Mouse (Mus musculus): ENCODE measurements around the gene Aox1. TPM values are rescaled to one million over a fixed set of nuclear protein-coding genes. Genes with fewer than 3 reads are reported as not detected.

The Aox1 gene
- polyA plus RNA-seq, 1 experiment from 2014 or later = 0.10 TPM

DNA sequence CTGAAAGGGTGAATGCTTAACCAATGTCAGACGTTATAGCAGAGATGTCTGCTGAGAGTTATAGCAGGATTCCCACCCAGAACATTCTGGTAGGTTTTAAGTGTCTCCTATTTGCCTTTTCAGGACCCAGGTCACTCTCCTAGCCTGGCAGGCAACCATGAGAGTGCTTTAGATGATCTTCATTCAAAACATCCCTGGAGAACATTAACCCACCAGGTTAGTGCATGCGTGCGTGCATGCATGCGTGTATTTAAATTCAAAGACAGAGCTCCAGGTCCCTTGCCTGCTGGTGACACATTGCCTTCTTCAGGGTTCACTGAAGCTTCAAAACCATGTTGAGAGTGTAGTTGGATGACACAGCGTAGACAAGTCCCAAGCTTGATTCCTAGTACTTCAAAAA is 35.4 kb downstream of the Aox1 start:
- Histone ChIP-seq H3K4me2 (no peak overlapping the region), H3K36me3 (no peaks in the 10 kb centered on the region), H3K27ac (no peak overlapping the region), H3K9me3 (replicated peaks) (no peaks in the 10 kb centered on the region), H3K4me1 (replicated peaks) (no peaks in the 10 kb centered on the region), H3K9ac (no peak overlapping the region), H3K4me3 (replicated peaks) (no peak overlapping the region), H3K27me3 (no peaks in the 10 kb centered on the region)
- 76% methylated on average over 5 of the region's 5 CpGs for WGBS (ENCODE audit: insufficient replicate concordance)
- no peak for ATAC-seq (ENCODE audit: low read depth)
- no peak for DNase-seq

GRCm38 (mm10) chr1:58065606-58066005 is 35.9 kb downstream of the Aox1 start:
- DNase-seq = no peak
- 64% methylated on average over 3 of the region's 3 CpGs for WGBS (ENCODE audit: insufficient replicate concordance)

GRCm38 (mm10) chr1:58069181-58069580 is 39.5 kb downstream of the Aox1 start:
- 73% methylated on average over 6 of the region's 6 CpGs for WGBS (ENCODE audit: insufficient replicate concordance)
- Histone ChIP-seq H3K36me3 (no peaks in the 10 kb centered on the region), H3K9me3 (replicated peaks) (no peaks in the 10 kb centered on the region), H3K4me2 (no peak overlapping the region), H3K4me3 (replicated peaks) (no peak overlapping the region), H3K4me1 (replicated peaks) (no peaks in the 10 kb centered on the region), H3K27ac (no peak overlapping the region), H3K27me3 (no peaks in the 10 kb centered on the region), H3K9ac (no peak overlapping the region)
- ATAC-seq (ENCODE audit: low read depth) (no peak), DNase-seq (no peak)

More at GRCm38 (mm10) chr1:58065606-58066005, 35.9 kb downstream of the Aox1 start:
- Histone ChIP-seq H3K4me3 (replicated peaks) (no peak overlapping the region), H3K9ac (no peak overlapping the region), H3K4me1 (replicated peaks) (no peaks in the 10 kb centered on the region), H3K4me2 (no peak overlapping the region), H3K36me3 (no peaks in the 10 kb centered on the region), H3K27ac (no peak overlapping the region), H3K27me3 (no peaks in the 10 kb centered on the region), H3K9me3 (replicated peaks) (no peaks in the 10 kb centered on the region)
- ATAC-seq (ENCODE audit: low read depth) = no peak

DNA sequence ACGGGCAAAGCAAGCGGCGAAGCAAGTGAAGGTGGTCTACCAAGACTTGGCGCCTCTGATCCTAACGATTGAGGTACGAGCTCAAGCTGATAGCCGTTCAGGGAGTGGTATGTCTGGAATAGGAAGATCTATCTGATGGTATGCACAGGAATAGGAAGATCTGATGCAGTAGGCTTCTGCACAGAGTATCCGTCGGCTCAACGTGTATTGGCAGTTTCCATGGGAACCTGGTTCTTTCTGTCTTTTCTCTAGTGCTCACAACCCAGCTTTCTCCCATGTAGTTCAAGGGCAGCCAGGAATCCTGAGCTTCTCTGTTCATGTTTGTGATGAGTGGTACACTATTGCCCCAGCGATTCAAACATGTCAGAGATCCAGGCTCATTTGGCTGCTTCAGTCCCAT is 40.4 kb downstream of the Aox1 start:
- ATAC-seq (ENCODE audit: low read depth) = no peak
- Histone ChIP-seq H3K36me3 (no peaks in the 10 kb centered on the region), H3K4me2 (no peak overlapping the region), H3K4me3 (replicated peaks) (no peak overlapping the region), H3K27ac (no peak overlapping the region), H3K27me3 (no peaks in the 10 kb centered on the region), H3K9ac (no peak overlapping the region), H3K9me3 (replicated peaks) (no peaks in the 10 kb centered on the region), H3K4me1 (replicated peaks) (no peaks in the 10 kb centered on the region)
- WGBS (ENCODE audit: insufficient replicate concordance) = 70% methylated on average over 11 of the region's 11 CpGs
- no peak for DNase-seq

GRCm38 (mm10) chr1:58071006-58071405 is 41.3 kb downstream of the Aox1 start:
- 67% methylated on average over 9 of the region's 9 CpGs for WGBS (ENCODE audit: insufficient replicate concordance)
- H3K4me2 ChIP-seq = no peak overlapping the region
- H3K27me3 ChIP-seq = no peaks in the 10 kb centered on the region
- DNase-seq (no peak), ATAC-seq (ENCODE audit: low read depth) (no peak)
- H3K36me3 ChIP-seq = no peaks in the 10 kb centered on the region
- no peak overlapping the region for H3K27ac ChIP-seq
- no peak overlapping the region for H3K9ac ChIP-seq
- H3K4me1 ChIP-seq (replicated peaks) = no peaks in the 10 kb centered on the region
- H3K9me3 ChIP-seq (replicated peaks) = no peaks in the 10 kb centered on the region
- H3K4me3 ChIP-seq (replicated peaks) = no peak overlapping the region

DNA sequence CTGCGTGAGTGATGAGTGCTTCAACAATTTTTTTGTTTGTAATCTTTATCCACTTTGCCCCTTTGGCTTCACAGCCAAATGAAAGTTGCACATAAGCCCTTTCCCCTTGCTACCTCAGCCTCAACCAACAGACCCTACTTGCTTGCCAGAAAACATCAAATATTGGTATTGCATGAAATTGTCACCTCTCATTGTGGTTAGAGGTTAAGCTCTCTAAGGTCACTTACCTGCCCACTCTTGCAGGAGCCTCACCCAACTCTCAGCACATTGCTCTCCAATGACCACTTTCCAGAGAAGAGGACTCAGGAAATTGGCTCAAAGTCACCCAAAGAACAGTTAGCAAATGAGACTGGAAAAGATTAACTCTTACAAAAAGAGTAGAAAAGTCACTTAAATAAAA is 41.8 kb downstream of the Aox1 start:
- H3K9me3 ChIP-seq (replicated peaks) = no peaks in the 10 kb centered on the region
- DNase-seq (no peak), ATAC-seq (ENCODE audit: low read depth) (no peak)
- no peak overlapping the region for H3K27ac ChIP-seq
- no peaks in the 10 kb centered on the region for H3K36me3 ChIP-seq
- no peaks in the 10 kb centered on the region for H3K27me3 ChIP-seq
- H3K4me2 ChIP-seq = no peak overlapping the region
- H3K4me1 ChIP-seq (replicated peaks) = no peaks in the 10 kb centered on the region
- no peak overlapping the region for H3K9ac ChIP-seq
- no peak overlapping the region for H3K4me3 ChIP-seq (replicated peaks)
- 77% methylated on average over 1 of the region's 1 CpGs for WGBS (ENCODE audit: insufficient replicate concordance)

- H3K9me3 ChIP-seq (replicated peaks) = no peaks in the 10 kb centered on the region
- no peak overlapping the region for H3K4me3 ChIP-seq (replicated peaks)
- DNase-seq = no peak
- no peak overlapping the region for H3K9ac ChIP-seq
- WGBS (ENCODE audit: insufficient replicate concordance) = 67% methylated on average over 2 of the region's 2 CpGs
- H3K36me3 ChIP-seq = no peaks in the 10 kb centered on the region
- no peak overlapping the region for H3K27ac ChIP-seq
- H3K27me3 ChIP-seq = no peaks in the 10 kb centered on the region
- ATAC-seq (ENCODE audit: low read depth) = no peak
- no peaks in the 10 kb centered on the region for H3K4me1 ChIP-seq (replicated peaks)
- H3K4me2 ChIP-seq = no peak overlapping the region
Observed at GRCm38 (mm10) chr1:58072416-58072815, 42.7 kb downstream of the Aox1 start.

- no peaks in the 10 kb centered on the region for H3K36me3 ChIP-seq
- H3K4me3 ChIP-seq (replicated peaks) = no peak overlapping the region
- DNase-seq = no peak
- ATAC-seq (ENCODE audit: low read depth) = no peak
- 58% methylated on average over 12 of the region's 12 CpGs for WGBS (ENCODE audit: insufficient replicate concordance)
- no peak overlapping the region for H3K4me2 ChIP-seq
- no peak overlapping the region for H3K27ac ChIP-seq
- H3K4me1 ChIP-seq (replicated peaks) = no peaks in the 10 kb centered on the region
- no peak overlapping the region for H3K9ac ChIP-seq
- no peaks in the 10 kb centered on the region for H3K27me3 ChIP-seq
- H3K9me3 ChIP-seq (replicated peaks) = no peaks in the 10 kb centered on the region
Observed at GRCm38 (mm10) chr1:58072991-58073730, 43.4 kb downstream of the Aox1 start.

DNA sequence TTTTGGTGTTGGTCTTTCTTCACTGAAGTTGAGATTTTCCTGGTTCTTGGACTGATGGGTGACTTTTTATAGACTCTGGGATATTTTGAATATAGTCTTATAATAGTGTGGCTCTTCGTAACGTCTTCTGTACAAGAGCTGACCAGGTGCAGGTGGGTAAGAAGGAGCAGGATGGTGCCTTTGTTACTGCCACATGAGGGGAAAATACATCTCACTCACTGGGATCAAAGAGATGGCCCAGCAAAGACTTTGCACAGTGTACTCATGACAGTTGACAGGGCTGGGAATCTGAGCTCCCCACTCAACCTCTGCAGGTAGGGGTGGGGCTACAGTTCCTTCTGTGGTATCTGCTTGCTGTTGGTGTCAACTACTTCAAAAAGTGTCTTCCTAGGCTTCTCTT is 44.5 kb downstream of the Aox1 start:
- Histone ChIP-seq H3K27me3 (no peaks in the 10 kb centered on the region), H3K4me2 (no peak overlapping the region), H3K27ac (no peak overlapping the region), H3K36me3 (no peaks in the 10 kb centered on the region), H3K9ac (no peak overlapping the region), H3K4me1 (replicated peaks) (no peaks in the 10 kb centered on the region), H3K9me3 (replicated peaks) (no peaks in the 10 kb centered on the region), H3K4me3 (replicated peaks) (no peak overlapping the region)
- WGBS (ENCODE audit: insufficient replicate concordance) = 72% methylated on average over 2 of the region's 2 CpGs
- no peak for ATAC-seq (ENCODE audit: low read depth)
- no peak for DNase-seq

DNA sequence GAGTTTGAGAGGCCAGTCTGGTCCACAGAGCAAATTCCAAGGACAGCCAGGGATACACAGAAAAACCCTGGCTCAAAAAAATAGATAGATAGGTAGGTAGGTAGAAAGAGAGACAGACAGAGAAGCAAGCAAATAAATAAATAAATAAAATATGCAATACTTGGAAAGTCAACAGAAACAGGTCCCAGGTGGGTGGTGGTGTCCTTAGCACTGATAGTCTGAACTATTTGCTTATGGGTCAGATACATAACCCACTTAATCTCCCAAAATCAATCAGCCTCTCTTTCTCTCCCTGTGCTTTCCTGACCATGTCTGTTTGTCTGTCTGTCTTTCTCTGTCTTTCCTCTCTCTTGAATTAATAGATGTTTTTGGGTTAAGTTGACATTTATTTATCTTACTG is 48.2 kb downstream of the Aox1 start:
- ATAC-seq (ENCODE audit: low read depth) (no peak), DNase-seq (no peak)
- no peak overlapping the region for H3K4me2 ChIP-seq
- no peaks in the 10 kb centered on the region for H3K4me1 ChIP-seq (replicated peaks)
- H3K9me3 ChIP-seq (replicated peaks) = no peaks in the 10 kb centered on the region
- H3K27ac ChIP-seq = no peak overlapping the region
- H3K9ac ChIP-seq = no peak overlapping the region
- no peak overlapping the region for H3K4me3 ChIP-seq (replicated peaks)
- no peaks in the 10 kb centered on the region for H3K27me3 ChIP-seq
- no peaks in the 10 kb centered on the region for H3K36me3 ChIP-seq

- WGBS (ENCODE audit: insufficient replicate concordance) = 82% methylated on average over 7 of the region's 7 CpGs
- no peak overlapping the region for H3K9ac ChIP-seq
- ATAC-seq (ENCODE audit: low read depth) = no peak
- H3K4me2 ChIP-seq = no peak overlapping the region
- no peaks in the 10 kb centered on the region for H3K9me3 ChIP-seq (replicated peaks)
- no peaks in the 10 kb centered on the region for H3K27me3 ChIP-seq
- no peak overlapping the region for H3K4me3 ChIP-seq (replicated peaks)
- no peaks in the 10 kb centered on the region for H3K36me3 ChIP-seq
- DNase-seq = no peak
- H3K27ac ChIP-seq = no peak overlapping the region
- H3K4me1 ChIP-seq (replicated peaks) = no peaks in the 10 kb centered on the region
Observed at GRCm38 (mm10) chr1:58078390-58078789, 48.7 kb downstream of the Aox1 start.

DNA sequence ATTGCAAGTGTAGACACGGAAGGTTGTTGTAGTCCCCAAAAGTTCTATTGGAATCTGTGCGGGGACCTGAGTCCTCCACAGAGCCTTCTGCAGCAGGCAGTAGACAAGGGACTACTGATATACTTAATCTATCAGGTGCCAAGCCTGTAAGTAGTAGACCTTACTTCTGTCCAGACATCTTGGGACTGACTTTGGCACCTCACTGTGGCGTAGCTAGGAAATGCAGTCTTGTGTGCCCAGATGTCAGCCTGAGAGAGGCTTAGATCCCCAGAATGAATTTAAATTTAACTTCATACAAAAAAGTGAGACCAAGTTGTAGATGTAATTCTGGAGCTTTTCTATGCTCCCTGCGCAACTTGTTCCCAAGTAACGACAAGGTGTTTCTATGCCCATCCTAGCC is 50.0 kb downstream of the Aox1 start:
- ATAC-seq (ENCODE audit: low read depth) (no peak), DNase-seq (no peak)
- no peaks in the 10 kb centered on the region for H3K4me1 ChIP-seq (replicated peaks)
- 67% methylated on average over 5 of the region's 5 CpGs for WGBS (ENCODE audit: insufficient replicate concordance)
- no peaks in the 10 kb centered on the region for H3K27me3 ChIP-seq
- H3K27ac ChIP-seq = no peak overlapping the region
- H3K9me3 ChIP-seq (replicated peaks) = no peaks in the 10 kb centered on the region
- H3K4me2 ChIP-seq = no peak overlapping the region
- H3K4me3 ChIP-seq (replicated peaks) = no peak overlapping the region
- no peak overlapping the region for H3K9ac ChIP-seq
- no peaks in the 10 kb centered on the region for H3K36me3 ChIP-seq
